Mouse (Mus musculus) lung, embryonic 14.5 days (tissue): ENCODE data around the gene Kif21b. TPM values are rescaled to one million over a fixed set of nuclear protein-coding genes. Genes with fewer than 3 reads are reported as not detected.

ENCODE experiments used
- ATAC-seq: fragments of 200-750 bp; cut with Nextera tagmentation; 2 replicates; pipeline ENCODE4 v1.8.0; 2017; ENCODE audit warnings: mild to moderate bottlenecking, moderate TSS enrichment, moderate library complexity; ENCODE audit not compliant: insufficient read depth
- DNase-seq: peaks from one replicate; pipeline ENCODE4 v3.0.0-alpha.2; 2015
- H3K27ac ChIP-seq: fragments of 300-500 bp; sonication (generic); 2 replicates; pipeline ENCODE4 v1.5.1; 2014; ENCODE audit warnings: low read depth, mild to moderate bottlenecking, moderate library complexity
- H3K27me3 ChIP-seq: fragments of 300-500 bp; sonication (generic); 2 replicates; pipeline ENCODE4 v1.6.1; 2014; ENCODE audit warnings: low read length, control low read depth; ENCODE audit not compliant: insufficient read depth
- H3K36me3 ChIP-seq: fragments of 300-500 bp; sonication (generic); 2 replicates; pipeline ENCODE4 v1.6.1; 2014; ENCODE audit warnings: control low read depth; ENCODE audit not compliant: insufficient read depth
- H3K4me1 ChIP-seq: fragments of 300-500 bp; sonication (generic); 2 replicates; pipeline ENCODE4 v1.6.1; 2014; ENCODE audit warnings: antibody characterized with exemption, control low read depth; ENCODE audit not compliant: insufficient read depth
- H3K4me2 ChIP-seq: fragments of 300-500 bp; sonication (generic); 2 replicates; pipeline ENCODE4 v1.6.1; 2014; ENCODE audit warnings: mild to moderate bottlenecking
- H3K4me3 ChIP-seq: fragments of 300-500 bp; sonication (generic); 2 replicates; pipeline ENCODE4 v1.5.1; 2014; ENCODE audit warnings: low read depth, low read length
- H3K9ac ChIP-seq: fragments of 300-500 bp; sonication (generic); 2 replicates; pipeline ENCODE4 v1.6.1; 2014
- H3K9me3 ChIP-seq: fragments of 300-500 bp; sonication (generic); 2 replicates; pipeline ENCODE4 v1.6.1; 2016; ENCODE audit warnings: low read depth, low read length, control low read depth
- CTCF ChIP-seq: IDR thresholded peaks from 2 replicates; pipeline ENCODE4 v1.5.1; 2016; ENCODE audit warnings: antibody characterized with exemption, low read depth
- WGBS: fragments of 180-500 bp; shearing (Covaris S2); extraction: QIAGEN DNeasy Blood & Tissue Kit; methylation state at CpG from one replicate; pipeline ENCODE4 v1.1.7; 2014; 5-methylcytosine and 5-hydroxymethylcytosine counted together
- polyA plus RNA-seq: library from polyadenylated mRNA; unstranded; fragments of >200 nt; fragmentation: Nextera tagmentation; extraction: Ambion mirVana; gene quantifications from 2 replicates; pipeline ENCODE4 v1.2.1, GENCODE M21; 2014

The Kif21b gene
- polyA plus RNA-seq, 1 experiment from 2014 or later, result 4.1 TPM

GRCm38 (mm10) chr1:136135777-136136444 lies 4.7 kb downstream of the Kif21b start:
- DNase-seq (peak; percentile 40), ATAC-seq (no peak)
- no peak for TF ChIP-seq CTCF
- WGBS, result 56% methylated on average over 6 of the region's 6 CpGs
- peaks cover 76% of the 10 kb centered on the region for H3K4me1 ChIP-seq
- H3K9ac ChIP-seq, result no peak overlapping the region
- H3K9me3 ChIP-seq, result no peaks in the 10 kb centered on the region
- H3K36me3 ChIP-seq, result no peaks in the 10 kb centered on the region
- H3K4me3 ChIP-seq, result no peak overlapping the region
- peak overlapping the region; percentile 85 for H3K27ac ChIP-seq
- H3K4me2 ChIP-seq, result peak overlapping the region; percentile 36
- no peaks in the 10 kb centered on the region for H3K27me3 ChIP-seq

- ATAC-seq (peak; percentile 80), DNase-seq (peak; percentile 87)
- no peak for TF ChIP-seq CTCF
- Histone ChIP-seq H3K27ac (peak overlapping the region; percentile 85), H3K36me3 (no peaks in the 10 kb centered on the region), H3K4me2 (peak overlapping the region; percentile 29; the same call in 1 of the 2 replicates), H3K27me3 (no peaks in the 10 kb centered on the region), H3K9ac (no peak overlapping the region), H3K4me1 (peaks cover 76% of the 10 kb centered on the region), H3K4me3 (no peak overlapping the region), H3K9me3 (no peaks in the 10 kb centered on the region)
- 30% methylated on average over 4 of the region's 4 CpGs for WGBS
Observed at GRCm38 (mm10) chr1:136136547-136136946, 5.4 kb downstream of the Kif21b start.

- H3K4me1 ChIP-seq, result peaks cover 73% of the 10 kb centered on the region
- H3K27me3 ChIP-seq, result no peaks in the 10 kb centered on the region
- no peak overlapping the region for H3K4me3 ChIP-seq
- H3K27ac ChIP-seq, result peak overlapping the region; percentile 85
- DNase-seq (peak; percentile 44), ATAC-seq (peak; percentile 0; the same call in 1 of the 2 replicates)
- H3K36me3 ChIP-seq, result no peaks in the 10 kb centered on the region
- WGBS, result 29% methylated on average over 7 of the region's 7 CpGs
- peak overlapping the region; percentile 5; the same call in 1 of the 2 replicates for H3K9ac ChIP-seq
- TF ChIP-seq CTCF, result no peak
- H3K9me3 ChIP-seq, result no peaks in the 10 kb centered on the region
- H3K4me2 ChIP-seq, result peak overlapping the region; percentile 29
Observed at GRCm38 (mm10) chr1:136137071-136137531, 5.9 kb downstream of the Kif21b start.

- Histone ChIP-seq H3K9ac (no peak overlapping the region), H3K27me3 (no peaks in the 10 kb centered on the region), H3K9me3 (no peaks in the 10 kb centered on the region), H3K36me3 (no peaks in the 10 kb centered on the region), H3K27ac (peak overlapping the region; percentile 85), H3K4me3 (no peak overlapping the region), H3K4me1 (peaks cover 69% of the 10 kb centered on the region), H3K4me2 (peak overlapping the region; percentile 29)
- no peak for TF ChIP-seq CTCF
- DNase-seq, result peak; percentile 93
- ATAC-seq, result peak; percentile 6; the same call in 1 of the 2 replicates
- WGBS, result 3% methylated on average over 4 of the region's 4 CpGs
Observed at GRCm38 (mm10) chr1:136137575-136137974, 6.4 kb downstream of the Kif21b start.

GRCm38 (mm10) chr1:136138191-136138830 lies 7.1 kb downstream of the Kif21b start:
- H3K9me3 ChIP-seq, result no peaks in the 10 kb centered on the region
- H3K27me3 ChIP-seq, result no peaks in the 10 kb centered on the region
- peaks cover 62% of the 10 kb centered on the region for H3K4me1 ChIP-seq
- no peak overlapping the region for H3K9ac ChIP-seq
- ATAC-seq, result no peak
- H3K4me2 ChIP-seq, result peak overlapping the region; percentile 29; the same call in 1 of the 2 replicates
- peak overlapping the region; percentile 85 for H3K27ac ChIP-seq
- WGBS, result 28% methylated on average over 10 of the region's 10 CpGs
- TF ChIP-seq CTCF, result no peak
- peak; percentile 43 for DNase-seq
- no peak overlapping the region for H3K4me3 ChIP-seq
- H3K36me3 ChIP-seq, result no peaks in the 10 kb centered on the region

GRCm38 (mm10) chr1:136139990-136140640 lies 8.9 kb downstream of the Kif21b start:
- no peak for TF ChIP-seq CTCF
- Histone ChIP-seq H3K4me2 (peak overlapping the region; percentile 94), H3K27me3 (no peaks in the 10 kb centered on the region), H3K9me3 (no peaks in the 10 kb centered on the region), H3K4me1 (peaks cover 44% of the 10 kb centered on the region), H3K36me3 (0 out of 2 replicates have a peak, but pooled peaks cover 4% of the 10 kb centered on the region), H3K27ac (peak overlapping the region; percentile 93), H3K4me3 (peak overlapping the region; percentile 49), H3K9ac (peak overlapping the region; percentile 86)
- 1% methylated on average over 32 of the region's 32 CpGs for WGBS
- peak; percentile 89 for DNase-seq
- ATAC-seq, result peak; percentile 33
